Mouse (Mus musculus) forebrain, postnatal 0 days (tissue): ENCODE measurements around the gene Frs3. TPM values are rescaled to one million over a fixed set of nuclear protein-coding genes. Genes with fewer than 3 reads are reported as not detected.

Experiments used
- ATAC-seq: fragments of 200-750 bp; cut with Nextera tagmentation; 2 replicates; pipeline ENCODE4 v1.8.0; 2017; ENCODE audit warnings: mild to moderate bottlenecking, moderate library complexity
- DNase-seq: peaks from one replicate; pipeline ENCODE4 v3.0.0-alpha.2; 2015
- H3K27ac ChIP-seq: fragments of 300-500 bp; sonication (generic); 2 replicates; pipeline ENCODE4 v1.5.1; 2014; ENCODE audit warnings: low read depth, mild to moderate bottlenecking, antibody characterized with exemption, low read length, moderate library complexity, mixed read lengths
- H3K27me3 ChIP-seq: fragments of 300-500 bp; sonication (generic); 2 replicates; pipeline ENCODE4 v1.6.1; 2014; ENCODE audit warnings: mild to moderate bottlenecking, low read length, mixed read lengths; ENCODE audit not compliant: insufficient read depth
- H3K36me3 ChIP-seq: fragments of 300-500 bp; sonication (generic); 2 replicates; pipeline ENCODE4 v1.6.1; 2014; ENCODE audit warnings: mild to moderate bottlenecking, moderate library complexity; ENCODE audit not compliant: insufficient read depth
- H3K4me1 ChIP-seq: fragments of 300-500 bp; sonication (generic); 2 replicates; pipeline ENCODE4 v1.6.1; 2014; ENCODE audit warnings: antibody characterized with exemption; ENCODE audit not compliant: insufficient read depth
- H3K4me2 ChIP-seq: fragments of 300-500 bp; sonication (generic); 2 replicates; pipeline ENCODE4 v1.6.1; 2014; ENCODE audit warnings: low read depth, mild to moderate bottlenecking, moderate library complexity
- H3K4me3 ChIP-seq: fragments of 300-500 bp; sonication (generic); 2 replicates; pipeline ENCODE4 v1.5.1; 2014; ENCODE audit warnings: low read depth, low read length, mixed read lengths
- H3K9ac ChIP-seq: fragments of 300-500 bp; sonication (generic); 2 replicates; pipeline ENCODE4 v1.6.1; 2014; ENCODE audit warnings: mild to moderate bottlenecking
- H3K9me3 ChIP-seq: fragments of 300-500 bp; sonication (generic); 2 replicates; pipeline ENCODE4 v1.6.1; 2016; ENCODE audit warnings: low read length
- CTCF ChIP-seq: sonication (generic); IDR thresholded peaks from 2 replicates; pipeline ENCODE4 v1.5.1; 2016; ENCODE audit warnings: antibody characterized with exemption, control low read depth, low read depth
- WGBS: fragments of 180-500 bp; shearing (Covaris S2); extraction: QIAGEN DNeasy Blood & Tissue Kit; methylation state at CpG from one replicate; pipeline ENCODE4 v1.1.7; 2014; 5-methylcytosine and 5-hydroxymethylcytosine counted together
- polyA plus RNA-seq: library from polyadenylated mRNA; unstranded; fragments of >200 nt; fragmentation: Nextera tagmentation; extraction: Ambion mirVana; gene quantifications from 2 replicates; pipeline ENCODE4 v1.2.1, GENCODE M21; 2015
- total RNA-seq: library from RNA; depleted of rRNA; stranded (reverse); fragments of >200 nt; gene quantifications from 2 replicates; pipeline ENCODE4 v1.2.3, GENCODE M21; 2014

Gene Frs3
- total and polyA plus RNA-seq, 2 experiments from 2014 or later = 43.6 to 79.6 TPM

GRCm38 (mm10) chr17:47721183-47721582 lies 32.4 kb downstream of the Frs3 start:
- TF ChIP-seq CTCF = no peak
- H3K4me2 ChIP-seq = no peak overlapping the region
- H3K4me3 ChIP-seq = no peak overlapping the region
- no peak overlapping the region for H3K9ac ChIP-seq
- WGBS = 75% methylated on average over 4 of the region's 4 CpGs
- no peaks in the 10 kb centered on the region for H3K4me1 ChIP-seq
- no peak for DNase-seq
- ATAC-seq = no peak
- H3K36me3 ChIP-seq = no peaks in the 10 kb centered on the region
- no peaks in the 10 kb centered on the region for H3K27me3 ChIP-seq
- H3K27ac ChIP-seq = no peak overlapping the region
- no peaks in the 10 kb centered on the region for H3K9me3 ChIP-seq

GRCm38 (mm10) chr17:47726566-47726965 lies 37.7 kb downstream of the Frs3 start, which contains the start of gene Pgc:
Gene Pgc, plus strand, starts transcription at chr17:47726842.
- H3K36me3 ChIP-seq = no peaks in the 10 kb centered on the region
- TF ChIP-seq CTCF = no peak
- DNase-seq = no peak
- H3K27ac ChIP-seq = no peak within 1 kb of the TSS
- no peak for ATAC-seq
- H3K4me2 ChIP-seq = no peak within 1 kb of the TSS
- no peaks in the 10 kb centered on the region for H3K4me1 ChIP-seq
- H3K9ac ChIP-seq = no peak within 1 kb of the TSS
- 81% methylated on average over 11 of the region's 11 CpGs for WGBS
- no peaks in the 10 kb centered on the region for H3K9me3 ChIP-seq
- H3K4me3 ChIP-seq = no peak within 1 kb of the TSS
- H3K27me3 ChIP-seq = no peaks in the 10 kb centered on the region

GRCm38 (mm10) chr17:47730633-47731575 lies 42.1 kb downstream of the Frs3 start:
- Histone ChIP-seq H3K4me3 (no peak overlapping the region), H3K4me2 (no peak overlapping the region), H3K4me1 (no peaks in the 10 kb centered on the region), H3K9ac (no peak overlapping the region), H3K36me3 (no peaks in the 10 kb centered on the region), H3K27me3 (no peaks in the 10 kb centered on the region), H3K9me3 (no peaks in the 10 kb centered on the region), H3K27ac (no peak overlapping the region)
- 50% methylated on average over 24 of the region's 24 CpGs for WGBS
- TF ChIP-seq CTCF = no peak
- ATAC-seq (no peak), DNase-seq (no peak)

- H3K36me3 ChIP-seq = no peaks in the 10 kb centered on the region
- H3K4me1 ChIP-seq = 0 out of 2 replicates have a peak, but pooled peaks cover 3% of the 10 kb centered on the region
- H3K27ac ChIP-seq = no peak overlapping the region
- H3K27me3 ChIP-seq = peaks cover 14% of the 10 kb centered on the region
- H3K9ac ChIP-seq = no peak overlapping the region
- WGBS = 74% methylated on average over 14 of the region's 14 CpGs
- no peak for ATAC-seq
- H3K9me3 ChIP-seq = no peaks in the 10 kb centered on the region
- H3K4me3 ChIP-seq = no peak overlapping the region
- no peak overlapping the region for H3K4me2 ChIP-seq
- no peak for DNase-seq
- no peak for TF ChIP-seq CTCF
These were observed 46.8 kb downstream of the Frs3 start for GRCm38 (mm10) chr17:47735553-47736100.

- 2% methylated on average over 37 of the region's 47 CpGs for WGBS
- DNase-seq (peak; percentile 95), ATAC-seq (peak; percentile 95)
- Histone ChIP-seq H3K27ac (no peak within 1 kb of the TSS), H3K27me3 (peaks cover 14% of the 10 kb centered on the region), H3K4me3 (peak within 1 kb of the TSS; percentile 52), H3K4me2 (peak within 1 kb of the TSS; percentile 95), H3K9me3 (no peaks in the 10 kb centered on the region), H3K4me1 (0 out of 2 replicates have a peak, but pooled peaks cover 3% of the 10 kb centered on the region), H3K9ac (peak within 1 kb of the TSS; percentile 46), H3K36me3 (no peaks in the 10 kb centered on the region)
- peak; percentile 96 for TF ChIP-seq CTCF
These were observed 48.0 kb downstream of the Frs3 start, which contains the start of gene Tfeb for GRCm38 (mm10) chr17:47736856-47737255. Gene Tfeb, plus strand, starts transcription at chr17:47737030.

GRCm38 (mm10) chr17:47737271-47738065 lies 48.6 kb downstream of the Frs3 start:
- Histone ChIP-seq H3K9ac (peak overlapping the region; percentile 46), H3K4me1 (0 out of 2 replicates have a peak, but pooled peaks cover 3% of the 10 kb centered on the region), H3K4me3 (peak overlapping the region; percentile 52), H3K27ac (no peak overlapping the region), H3K27me3 (peaks cover 14% of the 10 kb centered on the region), H3K36me3 (no peaks in the 10 kb centered on the region), H3K4me2 (peak overlapping the region; percentile 95), H3K9me3 (no peaks in the 10 kb centered on the region)
- no peak for TF ChIP-seq CTCF
- ATAC-seq (peak; percentile 47), DNase-seq (peak; percentile 12)
- WGBS = 3% methylated on average over 31 of the region's 60 CpGs
